Mouse (Mus musculus) neural tube, embryonic 15.5 days (tissue): ENCODE measurements around the gene Hoxd9. TPM values are rescaled to one million over a fixed set of nuclear protein-coding genes. Genes with fewer than 3 reads are reported as not detected.
A peak's percentile ranks its signal among the peaks of the same experiment; 100 is the strongest.

Source experiments
- microRNA counts: library from miRNA; unstranded; fragments of <30 nt; microRNA quantifications from one replicate; lab custom pipeline; 2016
- microRNA-seq: library from miRNA; unstranded; fragments of <30 nt; microRNA quantifications from one replicate; pipeline ENCODE4, GENCODE M21; 2017
- polyA plus RNA-seq: library from polyadenylated mRNA; unstranded; fragments of >200 nt; fragmentation: Nextera tagmentation; extraction: Ambion mirVana; gene quantifications from 2 replicates; pipeline ENCODE4 v1.2.1, GENCODE M21; 2015

Gene Hoxd9
- polyA plus RNA-seq, 1 experiment from 2014 or later, result 20.0 TPM

MicroRNAs within 50 kb of the gene (microRNA counts, 519-probe panel; counts per million panel counts)
- microRNA mmu-miR-10b (lab: Ali Mortazavi, UCI), result 4,354 counts per million, percentile 97 among the panel's probes with 10 or more counts

Small RNA genes within 50 kb of the gene (microRNA-seq; reads per million reads assigned to microRNA genes)
- not detected for gene Gm44463
- 188,864 reads per million, percentile 100 among the genes with 10 or more reads in this experiment for gene Mir10b

Other genes starting within 250 kb of the Hoxd9 start
- gene Lnpk, start 118.3 kb upstream of the Hoxd9 start, polyA plus RNA-seq, result 39.6 and 43.4 TPM in 2 replicates
- gene Evx2, start 38.2 kb upstream of the Hoxd9 start, polyA plus RNA-seq, result 0.23 and 0.42 TPM in 2 replicates
- 0.14 and 0.20 TPM in 2 replicates for gene Hoxd13, start 29.4 kb upstream of the Hoxd9 start, polyA plus RNA-seq
- 0.38 and 0.43 TPM in 2 replicates for gene Hoxd12, start 22.7 kb upstream of the Hoxd9 start, polyA plus RNA-seq
- 4.1 and 9.2 TPM in 2 replicates for gene Hoxd11, start 18.2 kb upstream of the Hoxd9 start, polyA plus RNA-seq
- gene Hoxd10, start 5.8 kb upstream of the Hoxd9 start, polyA plus RNA-seq, result 61.8 and 83.6 TPM in 2 replicates
- gene Hoxd8, start 6.9 kb downstream of the Hoxd9 start, polyA plus RNA-seq, result 12.4 and 12.5 TPM in 2 replicates
- gene Hoxd3, start 14.2 kb downstream of the Hoxd9 start, polyA plus RNA-seq, result 14.5 and 29.1 TPM in 2 replicates
- 4.3 and 4.5 TPM in 2 replicates for gene Hoxd4, start 14.2 kb downstream of the Hoxd9 start, polyA plus RNA-seq
- gene Gm28230, start 29.0 kb downstream of the Hoxd9 start, polyA plus RNA-seq, result 0.96 and 2.0 TPM in 2 replicates
- gene Hoxd1, start 65.3 kb downstream of the Hoxd9 start, polyA plus RNA-seq, result 1.7 and 2.1 TPM in 2 replicates
- gene Mtx2, start 128.1 kb downstream of the Hoxd9 start, polyA plus RNA-seq, result 149 and 162 TPM in 2 replicates